Mouse (Mus musculus) T-cell, adult 2 months (primary cell): ENCODE data around the gene Gckr.

Source experiments
- DNase-seq: peaks from one replicate; pipeline ENCODE4 v3.0.0; 2022; ENCODE audit warnings: low spot score

The Gckr gene

DNA sequence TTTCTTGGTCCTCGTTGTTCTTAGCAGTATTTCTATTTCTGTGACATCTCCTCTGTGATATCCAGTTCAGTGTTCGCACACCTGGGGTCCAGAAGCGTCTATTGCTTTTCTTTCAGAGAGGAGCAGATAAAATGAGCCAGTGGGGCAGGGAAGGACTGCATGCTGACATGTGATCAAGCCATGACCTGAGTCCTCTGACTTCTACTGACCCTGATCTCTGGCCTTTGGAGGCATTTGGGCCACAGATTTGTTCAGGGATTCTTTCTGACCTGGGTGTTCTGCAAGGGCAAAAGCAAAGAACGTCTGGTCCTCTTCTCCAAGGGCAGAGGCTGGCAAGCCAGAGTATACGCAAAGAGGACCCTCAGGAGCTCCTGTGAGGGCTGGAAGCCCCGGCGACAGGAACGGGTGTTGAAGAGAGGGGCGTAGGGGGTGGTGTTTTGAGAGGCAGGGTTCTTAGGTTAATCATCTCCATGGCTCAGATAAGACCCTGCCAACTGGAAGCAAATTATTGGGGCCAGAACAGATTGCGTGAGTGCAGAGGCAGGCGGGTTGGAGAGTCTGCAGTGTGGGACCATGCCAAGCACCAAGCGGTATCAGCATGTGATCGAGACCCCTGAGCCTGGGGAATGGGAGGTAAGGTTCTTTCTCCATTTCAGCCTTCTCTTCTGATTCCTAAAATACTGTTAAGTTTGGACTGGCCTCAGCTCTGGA, at the start of gene Gckr:
Gckr (plus strand) TSS at position 397 of the 711 bp plus-strand sequence.
- DNase-seq = no peak

DNA sequence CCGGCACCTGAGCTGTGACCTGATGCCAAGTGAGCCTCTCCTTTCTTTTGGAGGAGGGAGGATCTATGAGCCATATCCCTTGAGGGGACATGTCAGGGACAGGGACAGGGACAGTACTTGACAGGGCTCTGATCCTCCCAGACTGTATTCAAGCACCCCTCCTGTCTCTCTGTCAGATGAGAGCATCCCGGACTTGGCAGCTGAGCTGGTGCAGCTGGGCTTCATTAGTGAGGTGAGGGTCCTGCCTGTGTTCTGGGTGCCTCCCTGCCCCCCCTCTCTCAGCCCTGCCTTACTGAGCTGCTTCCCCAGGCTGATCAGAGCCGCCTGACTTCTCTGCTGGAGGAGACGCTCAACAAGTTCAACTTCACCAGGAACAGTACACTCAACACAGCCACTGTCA, 46.5 kb upstream of the Gckr start:
- DNase-seq = no peak

DNA sequence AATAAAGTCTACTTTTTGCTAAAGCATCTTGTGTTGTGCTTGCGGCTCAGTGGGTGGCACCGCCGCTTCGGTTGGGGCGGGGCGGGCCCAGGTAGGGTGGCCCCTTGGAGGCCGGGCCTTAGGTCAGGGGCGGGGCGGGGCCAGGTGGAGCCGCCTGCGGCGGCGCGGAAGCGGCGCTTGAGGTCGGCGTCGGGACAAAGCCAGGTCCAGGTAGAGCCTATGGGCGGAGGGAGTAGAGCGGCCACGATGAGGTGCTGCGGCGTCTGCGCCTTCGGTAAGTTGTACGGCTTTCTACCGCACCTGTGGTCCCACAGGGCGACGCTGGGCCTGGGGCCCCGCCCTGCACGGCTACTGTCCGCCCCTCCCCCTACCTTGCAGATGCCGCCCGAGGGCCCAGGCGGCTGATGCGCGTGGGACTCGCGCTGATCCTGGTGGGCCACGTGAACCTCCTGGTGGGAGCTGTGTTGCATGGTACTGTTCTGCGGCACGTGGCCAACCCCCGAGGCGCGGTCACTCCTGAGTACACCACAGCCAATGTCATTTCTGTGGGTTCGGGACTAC, 45.6 kb upstream of the Gckr start, which contains the start of gene Krtcap3:
Krtcap3 (plus strand) TSS at position 151 of the 561 bp plus-strand sequence.
- peak; percentile 20 for DNase-seq

DNA sequence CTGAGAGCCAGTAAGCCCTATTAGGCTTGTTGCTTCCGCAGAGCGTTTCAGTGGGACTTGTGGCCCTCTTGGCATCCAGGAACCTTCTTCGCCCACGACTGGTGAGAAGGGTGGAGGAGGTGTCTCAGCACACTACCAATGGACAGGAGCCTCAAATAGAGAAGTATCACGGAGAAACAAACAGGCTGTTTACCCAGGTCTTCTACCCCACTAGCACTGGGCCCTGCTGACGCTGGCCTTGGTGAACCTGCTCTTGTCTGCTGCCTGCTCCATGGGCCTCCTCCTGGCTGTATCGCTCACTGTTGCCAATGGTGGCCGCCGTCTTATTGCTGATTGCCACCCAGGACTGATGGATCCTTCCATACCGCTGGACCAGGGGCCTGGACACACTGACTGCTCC, 45.1 kb upstream of the Gckr start:
- DNase-seq = no peak

DNA sequence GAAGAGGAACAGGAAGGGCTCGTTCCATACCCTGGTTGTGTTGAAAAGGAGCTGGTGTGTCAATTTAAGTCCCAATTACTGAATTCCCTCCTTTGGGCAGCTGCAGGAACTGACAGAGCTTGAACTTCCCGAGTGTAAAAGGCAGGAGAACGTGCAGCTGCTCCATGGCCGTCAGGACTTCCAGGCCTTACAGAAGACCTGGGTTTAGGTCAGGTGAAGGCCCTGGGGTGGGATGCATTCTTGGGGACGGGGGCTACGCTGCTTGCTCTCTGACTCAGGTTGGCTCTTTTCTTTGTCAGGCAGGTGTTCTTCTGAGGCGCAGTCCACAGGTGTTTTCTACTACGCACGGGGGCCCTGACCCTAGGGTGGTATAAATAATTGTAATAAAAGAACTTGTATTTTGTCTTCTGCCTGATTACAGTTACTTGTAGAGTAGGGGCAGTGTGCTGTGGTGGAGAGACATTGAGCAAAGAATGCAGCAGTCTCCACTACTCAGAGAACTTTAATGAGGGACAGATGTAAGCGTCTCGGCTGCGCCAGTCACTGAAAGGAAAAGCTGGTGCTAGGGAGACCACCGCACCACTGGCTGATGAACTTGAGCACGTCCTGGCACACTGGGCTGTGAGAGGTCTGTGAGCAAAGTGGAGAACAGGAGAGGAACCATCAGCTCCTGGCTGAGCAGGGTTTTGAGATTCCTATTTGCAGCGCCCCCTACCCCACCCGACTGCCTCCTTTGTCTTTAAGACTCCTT, 44.3 kb upstream of the Gckr start:
- no peak for DNase-seq

DNA sequence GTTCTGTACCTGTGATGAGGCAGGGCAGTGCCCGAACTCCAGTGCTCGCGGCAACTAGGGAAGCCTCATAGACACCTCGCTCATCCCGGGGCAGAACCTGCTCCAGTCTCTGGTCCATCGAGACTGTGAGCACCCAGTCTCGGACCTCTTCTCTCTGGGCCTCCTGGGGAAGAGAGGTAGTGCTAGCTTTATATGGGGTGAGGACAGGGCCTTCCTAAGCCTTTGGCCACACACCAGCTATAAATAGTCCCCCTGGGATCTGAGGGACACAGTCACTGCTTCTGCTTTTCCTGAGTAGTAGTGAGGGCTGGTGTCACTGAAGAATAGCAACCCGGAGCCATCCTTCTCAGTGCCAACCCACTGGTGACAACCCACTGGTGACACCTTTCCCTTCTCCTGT, 43.4 kb upstream of the Gckr start:
- DNase-seq = no peak

DNA sequence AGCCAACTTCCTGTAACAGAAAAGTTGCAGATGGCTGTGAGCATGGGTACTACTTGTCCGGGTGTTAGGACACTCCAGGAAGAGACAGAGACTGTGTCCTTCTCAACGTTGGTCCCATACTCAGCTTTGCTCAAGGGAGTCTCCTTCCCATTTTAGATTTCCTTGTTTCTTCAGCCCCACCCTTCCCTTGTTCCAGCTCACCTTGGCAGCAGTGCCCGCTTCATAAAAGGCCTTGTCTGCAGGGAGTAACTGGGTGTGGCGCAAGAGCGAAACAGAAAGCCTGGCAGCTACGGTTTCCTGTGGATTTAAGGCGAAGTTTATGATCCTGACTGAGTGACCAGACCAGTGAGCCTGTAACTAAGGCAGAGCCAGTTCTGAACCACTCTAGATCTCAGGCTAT, 42.8 kb upstream of the Gckr start:
- no peak for DNase-seq

DNA sequence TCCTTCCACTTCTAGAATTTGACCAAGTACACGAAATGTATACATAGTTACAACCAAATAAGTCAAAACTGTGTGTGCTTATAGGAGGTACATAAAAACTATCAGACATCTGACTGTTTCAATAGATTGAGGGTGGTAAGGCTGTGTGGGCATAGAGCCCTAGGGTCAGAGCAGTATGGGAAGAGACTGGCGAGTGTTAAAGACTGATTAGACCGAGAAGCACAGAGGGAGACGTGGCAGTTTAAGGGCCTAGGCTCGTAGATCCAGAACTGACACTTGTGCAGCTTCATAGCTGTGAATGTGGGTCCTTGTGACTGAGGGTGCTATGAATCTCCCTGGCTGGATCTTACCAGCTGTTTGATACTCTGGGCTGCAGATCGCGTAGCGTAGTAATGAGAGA, 42.3 kb upstream of the Gckr start:
- no peak for DNase-seq

DNA sequence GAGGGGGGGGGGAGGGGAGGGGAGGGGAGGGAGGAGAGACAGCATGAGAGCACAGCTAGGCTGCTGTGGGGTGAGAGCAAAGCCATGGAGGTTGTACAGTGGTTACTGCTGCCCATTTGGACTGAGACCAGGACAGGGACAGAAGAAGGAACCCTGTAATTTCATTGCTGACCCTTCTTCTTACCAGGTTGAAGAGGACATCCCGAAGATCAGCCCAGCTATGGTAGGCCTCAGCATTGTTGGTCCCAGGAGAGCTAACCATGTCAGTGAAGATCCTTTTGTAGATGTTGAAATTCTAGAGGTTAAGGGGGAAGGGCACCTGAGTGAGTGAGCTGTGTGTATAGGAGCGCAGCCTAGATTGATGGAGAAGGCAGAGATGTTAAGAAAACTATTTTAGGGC, 41.9 kb upstream of the Gckr start:
- no peak for DNase-seq

DNA sequence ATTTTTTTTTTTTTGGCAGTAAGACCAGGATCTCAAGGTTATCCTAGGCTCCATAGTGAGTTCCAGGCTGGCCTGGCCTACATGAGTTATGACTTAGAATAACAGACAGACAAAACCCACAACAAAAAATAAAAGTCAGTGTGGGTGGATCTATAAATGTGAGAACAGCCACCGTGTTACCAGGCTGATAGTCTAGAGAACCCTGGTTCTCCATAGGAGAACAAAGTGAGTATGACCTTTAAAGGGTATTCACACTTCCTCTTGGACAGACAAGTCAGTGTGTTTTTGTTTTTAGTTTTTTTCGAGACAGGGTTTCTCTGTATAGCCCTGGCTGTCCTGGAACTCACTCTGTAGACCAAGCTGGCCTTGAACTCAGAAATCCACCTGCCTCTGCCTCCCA, 41.3 kb upstream of the Gckr start:
- DNase-seq = no peak

DNA sequence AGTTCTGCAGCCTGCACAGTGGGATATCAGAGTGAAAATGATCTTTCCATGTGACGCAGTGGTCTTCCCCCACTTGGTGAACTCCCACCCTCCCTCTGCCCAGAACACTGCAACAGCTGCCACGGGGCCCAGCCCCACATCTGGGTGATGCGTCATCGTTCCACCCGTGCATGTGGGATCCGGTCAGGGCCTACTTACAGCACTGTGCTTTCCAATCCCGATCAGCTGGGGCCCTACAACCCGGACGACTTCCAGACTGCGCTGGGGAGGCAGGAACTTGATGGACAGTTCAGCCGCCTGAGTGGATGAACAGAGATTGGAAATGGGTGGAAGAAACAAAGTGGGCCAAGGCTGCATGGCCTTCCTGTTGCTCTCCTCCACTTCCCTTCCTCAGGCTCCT, 39.6 kb upstream of the Gckr start:
- DNase-seq = no peak

DNA sequence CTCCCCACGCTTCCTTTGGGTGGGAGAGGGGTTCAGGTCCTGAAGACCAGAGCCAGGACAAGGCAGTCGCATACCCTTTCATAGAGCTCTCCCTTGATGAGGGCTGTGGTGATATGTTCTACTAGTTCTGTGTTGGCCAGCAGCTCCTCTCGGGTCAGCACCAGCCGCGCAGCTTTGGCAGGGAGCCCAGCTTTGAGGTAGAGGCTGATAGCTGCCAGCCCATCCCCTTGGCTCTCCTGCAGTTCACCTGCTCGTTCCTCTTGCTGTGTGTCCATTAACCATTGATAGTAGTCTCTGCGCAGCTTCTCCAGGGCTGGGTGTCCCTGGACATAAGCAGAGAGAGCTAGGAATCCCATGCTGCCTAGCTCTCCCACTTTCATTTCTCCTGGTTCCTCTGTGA, 31.1 kb upstream of the Gckr start:
- DNase-seq = no peak

DNA sequence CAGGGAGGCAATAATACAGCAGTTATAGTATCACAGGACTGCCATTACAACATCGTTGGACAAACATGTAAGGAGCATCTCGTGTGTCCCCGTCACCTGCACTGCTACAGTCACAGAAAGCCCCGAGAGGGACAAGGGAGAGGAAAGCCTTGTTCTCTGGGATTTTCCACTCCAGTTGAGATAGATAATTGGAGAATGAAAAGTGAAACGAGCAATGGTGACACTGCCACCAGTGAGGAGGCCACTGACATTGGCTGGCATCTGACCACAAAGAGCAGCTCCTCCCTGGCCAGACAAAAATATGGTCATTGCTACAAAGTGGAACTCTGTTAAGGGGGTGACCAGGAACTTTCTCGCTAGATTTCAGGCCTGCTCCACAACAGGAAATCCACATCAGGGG, 29.6 kb upstream of the Gckr start:
- no peak for DNase-seq

DNA sequence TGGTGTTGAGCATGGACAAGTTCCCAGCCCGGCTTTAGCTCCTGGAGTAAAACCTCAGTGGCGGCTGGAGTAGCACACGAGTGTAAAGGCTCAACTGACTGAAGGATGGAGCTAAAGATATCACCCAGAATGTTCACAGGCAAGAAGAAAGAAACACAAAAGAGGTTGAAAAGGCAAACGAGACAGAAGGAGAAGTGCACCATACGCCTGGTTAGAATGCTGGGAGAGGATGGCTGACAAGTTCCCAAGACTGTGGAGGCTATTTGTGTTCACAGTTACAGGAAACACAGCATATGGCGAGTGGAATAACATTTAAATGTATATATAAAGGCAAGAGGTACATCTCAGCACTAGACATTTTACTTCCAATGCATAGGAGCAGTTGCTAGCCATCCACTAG, 24.2 kb upstream of the Gckr start:
- DNase-seq = no peak

DNA sequence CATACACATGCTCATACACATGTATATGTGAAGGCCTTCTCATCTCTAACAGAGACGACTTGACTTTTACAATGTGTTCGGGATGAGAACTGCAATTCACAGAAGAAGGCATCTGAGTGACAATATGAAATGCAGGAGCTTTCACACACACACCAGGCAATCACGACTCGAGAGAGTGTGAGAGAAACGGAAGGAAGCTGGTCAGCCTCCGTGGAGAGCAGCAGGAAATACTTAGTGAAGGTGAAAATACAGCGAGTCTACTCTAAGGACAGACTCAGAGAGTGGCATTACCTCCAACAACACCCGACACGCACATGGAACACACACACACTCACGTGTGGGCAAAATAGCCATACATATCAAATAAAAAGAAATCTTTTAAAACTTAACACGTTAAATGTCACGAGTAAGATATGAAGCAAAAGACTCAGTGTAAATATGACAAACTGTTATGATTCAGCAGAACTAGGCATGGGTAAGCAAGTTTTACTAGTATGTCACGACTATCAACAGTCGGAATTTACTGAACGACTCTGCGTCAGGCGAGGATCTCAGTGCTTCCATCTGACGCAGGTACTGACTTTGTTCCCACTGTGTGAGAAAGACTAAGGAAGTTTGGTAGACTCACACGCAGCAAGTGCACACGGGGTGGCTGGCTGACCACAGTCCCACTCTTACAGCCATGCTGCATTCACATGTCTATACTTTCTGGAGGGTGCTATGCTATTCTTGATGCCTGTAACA, 17.8 kb upstream of the Gckr start:
- peak; percentile 40 for DNase-seq

DNA sequence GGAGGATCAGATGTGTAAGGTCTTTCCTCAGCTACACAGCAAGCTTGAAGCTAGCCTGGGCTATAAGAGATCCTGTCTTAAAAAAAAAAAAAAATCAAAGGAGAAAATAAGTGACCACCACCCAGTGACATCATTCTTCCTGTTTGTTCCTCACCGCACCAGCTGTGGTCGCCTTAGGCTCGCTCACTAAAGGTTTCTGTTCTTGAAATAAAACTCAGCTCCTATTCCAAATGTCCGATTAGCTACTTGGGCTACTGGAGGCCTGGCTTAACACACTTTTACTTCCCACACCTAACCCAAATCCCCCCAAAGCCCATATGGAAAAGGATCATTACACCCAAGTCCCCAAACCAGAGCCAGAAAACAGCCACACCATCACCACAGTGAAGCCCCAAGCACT, 9.0 kb upstream of the Gckr start:
- no peak for DNase-seq

DNA sequence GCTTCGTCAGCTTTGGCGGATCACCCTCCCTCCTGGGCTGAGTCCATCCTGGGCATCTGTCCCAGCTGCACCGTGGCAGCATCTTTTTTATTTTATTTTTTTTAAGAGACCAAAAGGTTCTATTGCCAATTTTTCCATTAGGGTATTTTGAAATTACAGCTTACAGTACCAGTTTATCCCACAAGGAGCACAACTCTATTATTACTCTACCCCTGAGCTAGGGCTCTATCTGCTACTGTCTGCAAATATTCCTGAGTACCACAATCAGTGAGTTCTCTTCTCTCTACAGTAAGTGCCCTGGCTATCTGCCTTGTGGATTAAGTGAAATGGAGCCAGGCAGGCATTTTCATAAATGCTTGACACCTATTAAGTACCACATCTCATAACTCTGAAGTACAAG, 8.6 kb upstream of the Gckr start:
- DNase-seq = no peak

DNA sequence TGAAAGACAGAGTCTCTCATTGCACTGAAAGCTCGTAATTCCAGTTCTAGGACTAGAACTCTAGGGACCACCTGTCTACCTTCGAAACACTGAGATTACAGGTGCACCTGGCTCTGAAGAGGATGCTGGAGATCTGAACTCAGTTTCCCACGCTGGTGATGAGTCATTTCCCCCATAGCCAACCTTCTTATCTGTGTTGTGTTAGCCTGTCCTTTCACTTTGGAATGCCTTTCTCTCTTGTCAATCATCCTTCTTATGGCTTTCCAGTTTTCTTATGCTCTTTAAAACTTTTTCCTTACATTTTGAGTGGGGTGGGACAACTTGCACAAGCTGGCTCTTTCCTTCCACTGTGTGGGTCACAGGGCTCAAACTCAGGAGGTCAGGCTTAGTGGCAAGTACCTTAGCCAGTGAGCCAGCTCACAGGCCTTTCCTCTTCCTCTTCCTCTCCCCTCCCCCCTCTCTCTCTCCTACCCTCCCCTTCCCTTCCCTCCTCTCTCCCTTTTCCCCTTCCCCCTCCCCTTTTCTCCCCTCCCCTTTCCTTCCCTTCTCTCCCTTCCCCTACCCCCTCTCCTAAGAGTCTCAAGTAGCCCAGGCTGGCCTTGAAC, 7.5 kb upstream of the Gckr start:
- DNase-seq = no peak

DNA sequence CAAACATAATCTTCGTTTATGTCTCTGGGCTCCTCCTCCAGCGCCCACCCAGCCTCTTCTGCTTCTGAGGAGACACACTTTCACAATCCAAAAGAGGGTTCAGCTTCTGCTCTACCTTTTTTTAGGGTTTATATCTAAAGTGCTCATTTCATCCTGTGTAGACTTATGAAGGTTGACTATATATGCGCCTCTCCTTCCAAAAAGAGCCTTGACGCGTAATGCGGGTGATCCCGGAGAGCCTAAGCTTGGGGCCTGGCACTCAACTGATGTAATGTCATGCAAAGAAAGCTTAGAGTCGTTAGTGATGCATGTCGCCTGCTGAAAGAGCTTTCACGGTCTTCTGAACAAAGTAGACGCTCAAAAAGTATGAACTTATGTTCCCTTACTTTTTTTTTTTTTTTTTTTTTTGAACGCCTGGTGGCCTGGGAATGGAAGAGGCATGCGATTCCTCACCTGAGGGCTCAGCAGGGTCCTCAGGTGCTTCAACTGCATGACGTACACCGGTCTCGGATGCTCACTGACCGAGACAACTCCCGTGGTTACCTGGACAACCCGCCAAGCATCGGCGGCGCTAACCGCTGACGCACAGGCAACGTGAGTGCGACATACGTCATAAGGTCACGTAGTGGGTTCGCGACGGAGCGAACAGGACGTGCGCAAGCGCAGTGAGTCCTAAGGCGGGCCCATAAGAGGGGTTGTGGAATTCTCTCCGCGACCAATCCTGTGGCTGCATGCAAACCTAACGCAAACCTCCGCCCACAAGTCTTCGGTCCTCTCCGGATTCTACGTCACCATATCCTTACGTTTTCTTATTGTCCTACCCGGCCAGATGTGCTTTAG, 6.5 kb upstream of the Gckr start, which contains the start of gene Ift172:
Ift172 (minus strand) TSS at position 596 of the 840 bp plus-strand sequence.
- DNase-seq = peak; percentile 97

DNA sequence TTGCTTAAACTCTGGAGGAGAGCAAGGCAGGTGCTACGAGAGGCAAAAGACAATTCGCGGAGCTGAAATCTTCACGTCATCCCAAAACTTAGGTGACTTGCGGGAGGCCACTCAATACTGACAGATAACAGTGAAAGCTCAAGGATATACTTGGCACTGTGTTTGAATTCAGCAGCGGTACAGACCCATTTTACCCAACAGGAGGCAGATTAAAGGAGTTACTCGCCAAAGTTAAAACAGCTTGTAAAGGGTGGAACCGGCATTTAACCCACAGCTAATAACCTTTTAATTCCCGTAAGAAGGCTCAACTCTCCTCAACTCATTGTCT, 5.9 kb upstream of the Gckr start:
- DNase-seq = no peak

DNA sequence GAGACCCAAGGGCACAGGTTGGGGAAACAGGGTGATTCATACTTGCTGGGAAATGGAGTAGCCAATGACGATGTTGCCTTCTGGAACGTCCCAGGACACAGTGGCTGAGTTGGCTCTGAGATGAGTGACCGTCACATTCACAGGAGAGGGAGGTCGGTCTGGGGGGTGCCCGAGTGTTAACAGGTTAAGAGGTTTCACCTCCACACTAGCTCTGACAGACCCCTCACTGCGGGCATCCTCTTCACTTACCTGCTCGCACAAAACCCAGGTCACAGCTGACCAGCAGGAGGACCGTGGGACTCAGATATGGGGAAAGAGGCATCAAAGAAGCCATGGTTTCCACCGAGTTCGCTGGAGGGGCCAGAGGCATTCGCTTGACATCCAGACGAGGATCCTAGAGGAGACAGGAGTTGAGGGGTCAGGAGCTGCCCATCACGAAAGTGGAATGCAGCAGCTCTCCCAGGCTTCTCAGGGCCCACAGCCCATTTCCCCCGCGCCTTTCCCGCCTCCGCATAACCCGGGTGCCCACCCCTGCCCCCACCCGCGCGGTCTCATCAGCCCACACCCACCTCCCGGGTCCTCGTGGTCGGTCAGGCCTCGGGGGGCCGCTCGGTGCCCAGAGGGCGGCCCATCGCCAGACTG, 2.2 kb upstream of the Gckr start:
- DNase-seq = no peak
